ENCODE assay signal across 18 mouse cellular contexts in the genomic region with DNA sequence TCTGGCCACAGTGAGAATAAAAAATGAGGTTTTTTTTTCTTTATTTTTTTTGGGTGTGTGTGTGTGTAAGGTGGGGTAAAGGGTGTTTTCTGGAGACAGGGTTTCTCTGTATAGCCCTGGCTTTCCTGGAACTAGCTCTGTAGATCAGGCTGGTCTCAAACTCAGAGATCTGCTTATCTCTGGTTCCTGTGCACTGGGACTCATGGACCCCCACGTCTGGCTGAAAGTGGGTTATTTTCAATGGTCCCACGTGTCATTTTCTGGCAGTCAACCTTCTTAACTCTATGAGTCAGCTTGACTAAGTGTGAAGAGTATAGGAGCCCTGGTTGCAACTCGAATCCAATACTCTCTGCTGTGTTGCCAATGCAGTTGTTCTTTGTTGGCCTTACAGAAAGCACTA.
"Had no signal": no experiment of that assay in that cellular context is flagged by ENCODE, and none has a peak within 500 bp of the region (broad histone marks: within the 10 kb centered on the region; RNA-seq: fewer than 3 reads in every experiment).

No protein-coding gene starts in this region.

- H3K9me3 ChIP-seq: intestine, embryonic 15.5 days; lung, embryonic 15.5 days; megakaryocyte, embryonic 14.5 days; midbrain, embryonic 13.5 days had no signal

- H3K4me3 ChIP-seq: intestine, embryonic 15.5 days; lung, embryonic 15.5 days; megakaryocyte, embryonic 14.5 days; midbrain, embryonic 10.5 days; midbrain, embryonic 13.5 days; myocyte had no signal

- ATAC-seq: intestine, embryonic 15.5 days; midbrain, embryonic 13.5 days; midbrain, embryonic 16.5 days had no signal

- H3K27me3 ChIP-seq: intestine, embryonic 15.5 days; lung, embryonic 15.5 days; megakaryocyte, embryonic 14.5 days; midbrain, embryonic 13.5 days had no signal

- H3K9ac ChIP-seq: intestine, embryonic 15.5 days; liver, embryonic 14.5 days; lung, embryonic 15.5 days; midbrain, embryonic 13.5 days had no signal

- H3K27ac ChIP-seq: intestine, embryonic 15.5 days; kidney, postnatal 0 days; liver, embryonic 14.5 days; lung, embryonic 15.5 days; midbrain, embryonic 10.5 days; midbrain, embryonic 13.5 days had no signal

- DNase-seq: kidney, adult 11 months; kidney, adult 9 months; kidney, postnatal 25 days; lung, adult 18-20 months; lung, postnatal 10 days; lung, postnatal 36 days; thymus, adult 2 months; thymus, postnatal 14 days; thymus, postnatal 4 days had no signal

- H3K4me2 ChIP-seq: intestine, embryonic 15.5 days; lung, embryonic 15.5 days; midbrain, embryonic 13.5 days had no signal
